Mouse (Mus musculus) heart, postnatal 14 days (tissue): ENCODE data around the gene Il9. TPM values are rescaled to one million over a fixed set of nuclear protein-coding genes. Genes with fewer than 3 reads are reported as not detected.

Experiments used
- total RNA-seq, 2 experiments: library from RNA; stranded (reverse); gene quantifications; 2 replicates each; pipeline ENCODE4 v1.2.3; 2021

Il9 gene
- total RNA-seq, 2 experiments from 2014 or later: not detected

Other genes starting within 250 kb of the Il9 start
- not detected for gene Neurog1, start 230.1 kb downstream of the Il9 start, total RNA-seq
- under 1 TPM; 0.27 to 0.57 TPM for gene Cxcl14, start 185.7 kb downstream of the Il9 start, total RNA-seq
- not detected for gene Gm3045, start 55.7 kb downstream of the Il9 start, total RNA-seq
- gene Slc25a48, start 43.9 kb downstream of the Il9 start, total RNA-seq: under 1 TPM in 1 of 2 experiments, not detected in 1; 0.07 TPM
- gene Fbxl21, start 40.2 kb upstream of the Il9 start, total RNA-seq: under 1 TPM; 0.24 to 0.79 TPM
- gene Lect2, start 66.3 kb upstream of the Il9 start, total RNA-seq: not detected
- 10 to 100 TPM; 17.1 to 22.3 TPM for gene Tgfbi, start 127.3 kb upstream of the Il9 start, total RNA-seq
- 10 to 100 TPM; 38.7 to 40.2 TPM for gene Smad5, start 220.8 kb upstream of the Il9 start, total RNA-seq